Mouse (Mus musculus) lung, postnatal 0 days (tissue): ENCODE measurements around the gene Astn1. TPM values are rescaled to one million over a fixed set of nuclear protein-coding genes. Genes with fewer than 3 reads are reported as not detected.

ENCODE experiments used
- ATAC-seq: fragments of 200-750 bp; cut with Nextera tagmentation; 2 replicates; pipeline ENCODE4 v1.8.0; 2017; ENCODE audit warnings: moderate library complexity
- DNase-seq: peaks from one replicate; pipeline ENCODE4 v3.0.0-alpha.2; 2016; ENCODE audit warnings: low spot score
- H3K27ac ChIP-seq: fragments of 300-500 bp; sonication (generic); 2 replicates; pipeline ENCODE4 v1.5.1; 2014; ENCODE audit warnings: antibody characterized with exemption, mild to moderate bottlenecking, low read length, mixed read lengths
- H3K27me3 ChIP-seq: fragments of 300-500 bp; sonication (generic); replicated peaks from 2 replicates; pipeline ENCODE4 v1.6.1; 2014; ENCODE audit warnings: low read length, mixed read lengths; ENCODE audit not compliant: insufficient read depth
- H3K36me3 ChIP-seq: fragments of 300-500 bp; sonication (generic); 2 replicates; pipeline ENCODE4 v1.6.1; 2014; ENCODE audit warnings: low read length, mixed read lengths; ENCODE audit not compliant: insufficient read depth
- H3K4me1 ChIP-seq: fragments of 300-500 bp; sonication (generic); 2 replicates; pipeline ENCODE4 v1.6.1; 2014; ENCODE audit warnings: antibody characterized with exemption, low read depth, low read length, mixed read lengths; ENCODE audit not compliant: insufficient read depth
- H3K4me2 ChIP-seq: fragments of 300-500 bp; sonication (generic); replicated peaks from 2 replicates; pipeline ENCODE4 v1.6.1; 2014; ENCODE audit warnings: low read depth, mild to moderate bottlenecking, low read length, moderate library complexity, mixed read lengths
- H3K4me3 ChIP-seq: fragments of 300-500 bp; sonication (generic); 2 replicates; pipeline ENCODE4 v1.5.1; 2014; ENCODE audit warnings: low read depth, low read length
- H3K9ac ChIP-seq: fragments of 300-500 bp; sonication (generic); replicated peaks from 2 replicates; pipeline ENCODE4 v1.6.1; 2014; ENCODE audit warnings: low read depth, mild to moderate bottlenecking
- H3K9me3 ChIP-seq: fragments of 300-500 bp; sonication (generic); 2 replicates; pipeline ENCODE4 v1.6.1; 2016; ENCODE audit warnings: low read length, mixed read lengths
- CTCF ChIP-seq: IDR thresholded peaks from 2 replicates; pipeline ENCODE4 v1.5.1; 2016; ENCODE audit warnings: antibody characterized with exemption, mild to moderate bottlenecking
- EP300 ChIP-seq: IDR thresholded peaks from 2 replicates; pipeline ENCODE4 v1.6.1; 2016; ENCODE audit warnings: antibody characterized with exemption, mild to moderate bottlenecking, control low read depth
- WGBS: fragments of 180-500 bp; shearing (Covaris S2); extraction: QIAGEN DNeasy Blood & Tissue Kit; methylation state at CpG from one replicate; pipeline ENCODE4 v1.1.7; 2014; 5-methylcytosine and 5-hydroxymethylcytosine counted together
- microRNA counts: library from miRNA; unstranded; fragments of <30 nt; microRNA quantifications from one replicate; lab custom pipeline; 2015
- microRNA-seq: library from miRNA; unstranded; fragments of <30 nt; microRNA quantifications from one replicate; pipeline ENCODE4, GENCODE M21; 2016
- polyA plus RNA-seq: library from polyadenylated mRNA; unstranded; fragments of >200 nt; fragmentation: Nextera tagmentation; extraction: Ambion mirVana; gene quantifications from 2 replicates; pipeline ENCODE4 v1.2.1, GENCODE M21; 2015

The Astn1 gene
- polyA plus RNA-seq, 1 experiment from 2014 or later, result 0.05 TPM

DNA sequence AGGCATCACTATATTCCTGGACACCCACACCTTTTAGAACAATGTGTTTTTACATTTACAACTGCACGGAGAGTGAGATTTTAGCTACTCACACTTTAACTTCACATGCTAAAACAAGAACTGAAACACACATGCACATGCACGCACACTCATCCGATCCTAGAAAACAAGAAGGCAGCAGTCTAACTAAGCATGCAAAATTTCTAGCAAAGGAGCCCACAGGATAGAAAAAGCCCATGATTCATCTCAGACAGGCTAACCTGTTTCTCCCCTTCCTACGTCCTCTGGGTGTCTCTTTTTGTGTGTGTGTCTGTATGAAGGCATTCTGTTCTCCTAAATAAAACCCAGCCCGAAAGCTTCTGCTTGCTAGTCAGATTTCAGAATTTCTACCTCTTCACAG lies 378.9 kb downstream of the Astn1 start:
- H3K36me3 ChIP-seq, result no peaks in the 10 kb centered on the region
- H3K4me2 ChIP-seq, result no peak overlapping the region
- TF ChIP-seq EP300, result no peak
- no peak for TF ChIP-seq CTCF
- WGBS, result 90% methylated on average over 5 of the region's 5 CpGs
- no peak overlapping the region for H3K9ac ChIP-seq
- H3K27me3 ChIP-seq, result no peaks in the 10 kb centered on the region
- no peaks in the 10 kb centered on the region for H3K9me3 ChIP-seq
- DNase-seq (no peak), ATAC-seq (no peak)
- H3K27ac ChIP-seq, result no peak overlapping the region
- H3K4me3 ChIP-seq, result no peak overlapping the region
- H3K4me1 ChIP-seq, result no peaks in the 10 kb centered on the region

MicroRNAs within 50 kb of the gene (microRNA counts, 519-probe panel; counts per million panel counts)
- microRNA mmu-miR-488 (lab: Ali Mortazavi, UCI), result not detected

Small RNA genes within 50 kb of the gene (microRNA-seq; reads per million reads assigned to microRNA genes)
- gene Mir488, result 0.98 reads per million

Other genes starting within 250 kb of the Astn1 start
- gene Brinp2, start 5.9 kb upstream of the Astn1 start, polyA plus RNA-seq, result 0.02 and 0.04 TPM in 2 replicates